Mouse (Mus musculus): ENCODE results near the gene Dnajb2. TPM values are rescaled to one million over a fixed set of nuclear protein-coding genes. Genes with fewer than 3 reads are reported as not detected.

Gene Dnajb2
- polyA plus RNA-seq, 1 experiment from 2014 or later: 14.7 TPM

DNA sequence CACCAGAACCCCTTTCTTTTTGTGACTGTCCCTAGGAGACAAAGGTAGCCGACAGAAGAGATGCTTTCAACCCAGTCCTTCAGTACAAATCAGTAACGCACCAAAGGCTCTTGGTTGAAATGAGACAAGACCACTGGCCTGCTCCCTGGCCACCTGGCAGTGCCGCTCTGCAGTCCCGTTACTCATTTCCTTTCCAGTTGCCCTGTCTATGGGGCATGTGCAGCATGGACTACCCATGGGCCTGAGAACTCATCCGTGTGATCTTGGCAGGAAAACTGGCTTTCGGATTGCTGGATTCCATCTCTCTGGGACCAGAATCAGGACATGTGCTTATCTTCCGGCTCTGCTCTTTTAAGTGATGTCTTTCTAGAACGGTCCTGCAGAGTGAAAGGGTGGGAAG, 55.1 kb downstream of the Dnajb2 start:
- DNase-seq (ENCODE audit: low spot score): no peak

DNA sequence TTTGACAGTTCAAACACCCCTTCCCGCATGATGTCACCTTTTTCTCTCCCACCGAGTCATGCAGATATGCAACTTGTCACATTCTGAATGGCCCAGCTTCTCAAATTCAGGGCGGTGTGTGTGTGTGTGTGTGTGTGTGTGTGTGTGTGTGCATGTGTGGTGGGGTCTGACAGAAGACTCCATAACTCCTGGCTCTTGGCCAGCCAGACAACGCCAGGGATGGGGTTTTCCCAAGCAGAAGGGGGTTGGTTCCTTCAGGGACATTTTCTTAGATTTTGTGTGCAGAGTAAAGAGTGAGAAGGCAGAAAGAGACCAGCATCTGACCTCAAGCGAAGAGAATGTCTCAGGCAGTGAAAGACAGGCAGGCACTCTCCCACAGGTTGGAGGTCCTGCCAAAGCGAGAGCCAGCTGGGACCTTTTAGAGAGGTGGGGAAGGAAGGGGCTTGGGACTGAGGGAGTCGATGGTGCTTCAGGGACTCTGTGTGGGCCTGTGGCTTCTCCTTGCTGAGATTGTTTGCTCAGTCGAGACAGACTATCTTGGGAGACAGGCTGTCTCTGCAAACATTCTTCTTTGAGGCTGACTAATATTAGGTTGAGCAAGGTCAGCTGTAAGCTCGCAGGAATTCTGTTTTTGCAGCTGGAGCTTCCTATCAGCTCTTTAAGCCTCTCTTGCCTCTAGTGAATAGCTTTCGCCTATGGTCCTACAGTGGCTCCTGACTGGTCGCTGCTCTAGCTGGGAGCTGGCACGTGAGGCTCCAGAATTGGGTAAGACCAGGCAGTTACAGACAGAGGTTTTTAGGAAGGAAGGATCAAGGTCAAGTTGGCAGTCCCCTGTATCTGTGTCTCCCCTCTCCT, 56.5 kb downstream of the Dnajb2 start:
- no peak for DNase-seq (ENCODE audit: low spot score)

DNA sequence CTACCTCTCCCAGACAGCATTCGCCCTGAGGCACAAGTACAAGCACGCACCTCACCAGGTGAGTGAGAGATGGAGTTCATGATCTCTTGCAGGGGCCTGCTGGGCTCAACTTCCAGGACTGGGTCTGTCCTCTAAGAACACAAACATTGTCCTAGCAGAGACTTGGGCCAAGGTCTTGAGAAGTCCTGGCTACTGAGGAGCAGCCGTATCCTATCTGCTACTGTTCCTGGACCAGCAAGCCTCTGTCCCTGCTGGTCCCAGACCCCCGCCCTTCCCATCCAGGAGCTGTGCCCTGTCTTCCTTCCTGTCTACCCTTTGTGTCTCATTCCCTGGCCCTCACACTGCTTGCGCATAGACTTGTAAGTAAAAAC, 57.1 kb downstream of the Dnajb2 start:
- DNase-seq (ENCODE audit: low spot score): no peak

DNA sequence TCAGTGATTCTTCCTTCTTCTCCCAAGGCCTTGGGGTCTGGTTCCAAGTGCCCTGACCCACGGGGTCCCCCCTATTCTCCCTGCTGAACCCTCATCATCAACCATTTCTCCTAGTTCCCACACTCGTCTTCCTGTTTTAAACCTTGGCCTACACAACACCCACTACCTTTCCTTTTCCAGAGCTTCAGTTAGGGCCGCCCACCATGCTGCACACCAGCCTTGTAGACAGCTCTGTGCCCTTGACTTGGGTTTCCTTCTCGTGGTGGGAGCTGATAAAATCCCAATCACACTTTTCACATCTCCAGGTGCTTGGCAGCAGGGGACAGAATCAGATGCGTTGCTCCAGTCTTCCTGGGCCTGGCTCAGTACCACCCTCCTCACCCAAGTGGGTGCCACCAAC, 58.1 kb downstream of the Dnajb2 start:
- no peak for DNase-seq (ENCODE audit: low spot score)

Small RNAs within 50 kb of the gene (microRNA-seq; reads per million reads assigned to microRNA genes)
- gene Gm27943 (ENCODE audit: borderline number of aligned reads): not detected

Other genes starting within 250 kb of the Dnajb2 start
- gene Nhej1, start 111.2 kb upstream of the Dnajb2 start, polyA plus RNA-seq (2015; fragmentation: Nextera tagmentation; extraction: Ambion mirVana): 14.6 and 15.7 TPM in 2 replicates
- 0.20 and 0.41 TPM in 2 replicates for gene Slc23a3, start 102.5 kb upstream of the Dnajb2 start, polyA plus RNA-seq (2015; fragmentation: Nextera tagmentation; extraction: Ambion mirVana)
- gene Cnppd1, start 93.7 kb upstream of the Dnajb2 start, polyA plus RNA-seq (2015; fragmentation: Nextera tagmentation; extraction: Ambion mirVana): 74.5 and 79.4 TPM in 2 replicates
- gene Retreg2, start 93.6 kb upstream of the Dnajb2 start, polyA plus RNA-seq (2015; fragmentation: Nextera tagmentation; extraction: Ambion mirVana): 41.8 and 43.7 TPM in 2 replicates
- gene Zfand2b, start 67.8 kb upstream of the Dnajb2 start, polyA plus RNA-seq (2015; fragmentation: Nextera tagmentation; extraction: Ambion mirVana): 47.8 and 48.6 TPM in 2 replicates
- gene Abcb6, start 56.0 kb upstream of the Dnajb2 start, polyA plus RNA-seq (2015; fragmentation: Nextera tagmentation; extraction: Ambion mirVana): 9.4 and 11.4 TPM in 2 replicates
- gene Ankzf1, start 44.3 kb upstream of the Dnajb2 start, polyA plus RNA-seq (2015; fragmentation: Nextera tagmentation; extraction: Ambion mirVana): 16.0 and 17.7 TPM in 2 replicates
- gene Atg9a, start 44.2 kb upstream of the Dnajb2 start, polyA plus RNA-seq (2015; fragmentation: Nextera tagmentation; extraction: Ambion mirVana): 12.7 and 14.3 TPM in 2 replicates
- 10.9 and 11.3 TPM in 2 replicates for gene Glb1l, start 25.6 kb upstream of the Dnajb2 start, polyA plus RNA-seq (2015; fragmentation: Nextera tagmentation; extraction: Ambion mirVana)
- 114 and 120 TPM in 2 replicates for gene Stk16, start 25.6 kb upstream of the Dnajb2 start, polyA plus RNA-seq (2015; fragmentation: Nextera tagmentation; extraction: Ambion mirVana)
- gene Tuba4a, start 16.5 kb upstream of the Dnajb2 start, polyA plus RNA-seq (2015; fragmentation: Nextera tagmentation; extraction: Ambion mirVana): 170 and 193 TPM in 2 replicates
- 0.78 and 0.96 TPM in 2 replicates for gene A630095N17Rik, start 4.3 kb upstream of the Dnajb2 start, polyA plus RNA-seq (2015; fragmentation: Nextera tagmentation; extraction: Ambion mirVana)
- 0.98 and 1.1 TPM in 2 replicates for gene Ptprn, start 28.1 kb downstream of the Dnajb2 start, polyA plus RNA-seq (2015; fragmentation: Nextera tagmentation; extraction: Ambion mirVana)
- gene Resp18, start 42.0 kb downstream of the Dnajb2 start, polyA plus RNA-seq (2015; fragmentation: Nextera tagmentation; extraction: Ambion mirVana): 1.5 and 1.7 TPM in 2 replicates
- 84.3 and 87.0 TPM in 2 replicates for gene Dnpep, start 81.6 kb downstream of the Dnajb2 start, polyA plus RNA-seq (2015; fragmentation: Nextera tagmentation; extraction: Ambion mirVana)
- gene Des, start 123.9 kb downstream of the Dnajb2 start, polyA plus RNA-seq (2015; fragmentation: Nextera tagmentation; extraction: Ambion mirVana): 6.0 and 7.4 TPM in 2 replicates
- 1.6 and 1.8 TPM in 2 replicates for gene Speg, start 138.9 kb downstream of the Dnajb2 start, polyA plus RNA-seq (2015; fragmentation: Nextera tagmentation; extraction: Ambion mirVana)
- 51.4 and 58.5 TPM in 2 replicates for gene Gmppa, start 199.5 kb downstream of the Dnajb2 start, polyA plus RNA-seq (2015; fragmentation: Nextera tagmentation; extraction: Ambion mirVana)
- gene Asic4, start 214.0 kb downstream of the Dnajb2 start, polyA plus RNA-seq (2015; fragmentation: Nextera tagmentation; extraction: Ambion mirVana): not detected in 2 replicates
- 10.7 and 11.4 TPM in 2 replicates for gene Chpf, start 242.9 kb downstream of the Dnajb2 start, polyA plus RNA-seq (2015; fragmentation: Nextera tagmentation; extraction: Ambion mirVana)
- 0.30 and 0.39 TPM in 2 replicates for gene Tmem198, start 243.1 kb downstream of the Dnajb2 start, polyA plus RNA-seq (2015; fragmentation: Nextera tagmentation; extraction: Ambion mirVana)